Mouse (Mus musculus) urinary bladder, postnatal 4 days (tissue): Measurements from ENCODE around the gene Tnfsf10.

Experiments
- DNase-seq, 2 experiments: peaks; one replicate each; pipeline ENCODE4 v3.0.0; 2021 to 2022; ENCODE audit warnings: low spot score in 2 of 2

The Tnfsf10 gene

GRCm38 (mm10) chr3:27306815-27307214 is 10.0 kb upstream of the Tnfsf10 start:
- no peak for DNase-seq

- no peak for DNase-seq
These were observed 5.9 kb upstream of the Tnfsf10 start for GRCm38 (mm10) chr3:27310973-27311372.

GRCm38 (mm10) chr3:27311475-27311874 is 5.4 kb upstream of the Tnfsf10 start:
- no peak for DNase-seq

GRCm38 (mm10) chr3:27314506-27315164 is 2.2 kb upstream of the Tnfsf10 start:
- DNase-seq = no peak

- DNase-seq = no peak
These were observed 628 bp downstream of the Tnfsf10 start for GRCm38 (mm10) chr3:27317288-27318024.

GRCm38 (mm10) chr3:27319650-27320049 is 2.8 kb downstream of the Tnfsf10 start:
- no peak for DNase-seq

GRCm38 (mm10) chr3:27320613-27321495 is 4.0 kb downstream of the Tnfsf10 start:
- DNase-seq = no peak

- no peak for DNase-seq
These were observed 5.8 kb downstream of the Tnfsf10 start for GRCm38 (mm10) chr3:27322591-27322990.

GRCm38 (mm10) chr3:27323551-27323950 is 6.7 kb downstream of the Tnfsf10 start:
- DNase-seq = no peak

- no peak for DNase-seq
These were observed 9.9 kb downstream of the Tnfsf10 start for GRCm38 (mm10) chr3:27326633-27327191.

GRCm38 (mm10) chr3:27330706-27331105 is 13.9 kb downstream of the Tnfsf10 start:
- no peak for DNase-seq

- DNase-seq = no peak
These were observed 21.6 kb downstream of the Tnfsf10 start for GRCm38 (mm10) chr3:27338437-27338836.

- DNase-seq = no peak
These were observed 22.1 kb downstream of the Tnfsf10 start for GRCm38 (mm10) chr3:27338887-27339286.

GRCm38 (mm10) chr3:27340757-27341156 is 23.9 kb downstream of the Tnfsf10 start:
- no peak for DNase-seq

- no peak for DNase-seq
These were observed 25.6 kb downstream of the Tnfsf10 start for GRCm38 (mm10) chr3:27342462-27342861.

GRCm38 (mm10) chr3:27345526-27345925 is 28.7 kb downstream of the Tnfsf10 start:
- DNase-seq = no peak

GRCm38 (mm10) chr3:27348462-27348861 is 31.6 kb downstream of the Tnfsf10 start:
- no peak for DNase-seq

- no peak for DNase-seq
These were observed 34.3 kb downstream of the Tnfsf10 start for GRCm38 (mm10) chr3:27351105-27351504.

GRCm38 (mm10) chr3:27359100-27359720 is 42.4 kb downstream of the Tnfsf10 start:
- no peak for DNase-seq

GRCm38 (mm10) chr3:27370125-27370524 is 53.3 kb downstream of the Tnfsf10 start:
- DNase-seq = no peak

- no peak for DNase-seq
These were observed 53.9 kb downstream of the Tnfsf10 start for GRCm38 (mm10) chr3:27370582-27371275.
